Comparison of ENCODE assay signal across 8 mouse cellular contexts in the genomic region with DNA sequence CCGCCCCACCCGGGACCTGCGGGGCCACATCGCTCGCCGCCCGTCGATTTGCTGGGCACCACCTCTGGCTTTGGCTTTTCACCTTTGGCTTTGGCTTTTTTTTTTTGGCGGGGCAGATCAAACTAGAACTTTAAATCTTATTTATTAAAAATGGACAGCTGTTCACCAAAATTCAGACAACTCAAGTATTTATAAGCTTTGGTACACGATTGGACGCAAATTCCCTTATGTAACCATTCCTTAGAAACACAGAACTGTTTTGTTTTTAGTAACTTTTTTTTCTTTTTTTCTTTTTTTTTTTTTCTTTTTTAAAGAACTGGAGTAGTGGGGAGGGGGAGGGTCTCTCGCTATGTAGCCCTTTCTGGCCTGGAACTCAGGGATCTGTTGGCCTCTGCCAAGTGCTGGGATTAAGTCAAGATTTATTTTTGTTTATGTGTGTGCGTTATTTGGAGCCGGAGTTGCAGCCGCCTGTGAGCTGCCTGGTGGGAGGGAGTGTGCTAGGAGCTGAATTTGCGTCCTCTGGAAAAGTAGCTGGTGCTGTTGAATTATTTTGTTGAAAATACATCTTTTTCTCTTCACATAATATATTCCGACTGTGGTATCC. TPM values are rescaled to one million over a fixed set of nuclear protein-coding genes. Genes with fewer than 3 reads are reported as not detected.
A peak's percentile ranks its signal among the peaks of the same experiment; 100 is the strongest.
DNase-seq lines count a peak whose midpoint lies in the region; ATAC-seq and TF ChIP-seq lines count a peak whose summit lies in the region.

No protein-coding gene starts in this region.

- H3K27ac ChIP-seq in lung, embryonic 14.5 days (ENCODE audit: low read depth), result peak overlapping the region; percentile 80
- peak overlapping the region; percentile 92; the same call in 1 of the 2 replicates for H3K27ac ChIP-seq in cortical plate, adult 2 months (ENCODE audit: insufficient read depth, low read length)
- peak overlapping the region; percentile 94 for H3K27ac ChIP-seq in heart, embryonic 10.5 days
- peak overlapping the region; percentile 70 for H3K27ac ChIP-seq in limb, embryonic 11.5 days (replicated peaks; ENCODE audit: low read depth, low read length)
- H3K27ac ChIP-seq in olfactory bulb, adult 2 months (ENCODE audit: insufficient read depth, low read depth, low read length), result peak overlapping the region; percentile 11; the same call in 1 of the 2 replicates

- ATAC-seq in lung, embryonic 14.5 days (ENCODE audit: insufficient read depth), result no peak
- no peak for ATAC-seq in limb, embryonic 11.5 days (ENCODE audit: insufficient number of reproducible peaks, low FRiP score, low TSS enrichment, low read depth)

- TF ChIP-seq CTCF in lung, embryonic 14.5 days (IDR thresholded peaks at IDR 0.05; ENCODE audit: low read depth), result no peak
- no peak for TF ChIP-seq CTCF in cortical plate, adult 2 months (IDR thresholded peaks at IDR 0.05; ENCODE audit: extremely low read depth, insufficient read depth, low read length)
- no peak for TF ChIP-seq CTCF in olfactory bulb, adult 2 months (IDR thresholded peaks at IDR 0.05; ENCODE audit: insufficient read depth, low read depth, low read length)

- no peak for TF ChIP-seq POLR2A in cortical plate, adult 2 months (IDR thresholded peaks at IDR 0.05; ENCODE audit: extremely low read depth, insufficient read depth, low read length)
- no peak for TF ChIP-seq POLR2A in olfactory bulb, adult 2 months (IDR thresholded peaks at IDR 0.05; ENCODE audit: insufficient read depth, low read depth, low read length)

- DNase-seq in lung, embryonic 14.5 days, result peak; percentile 67
- DNase-seq in lung, postnatal 25 days (ENCODE audit: low spot score), result no peak
- DNase-seq in heart, embryonic 10.5 days (ENCODE audit: low spot score), result no peak
- DNase-seq in limb, embryonic 11.5 days (ENCODE audit: low spot score), result peak; percentile 32
- no peak for DNase-seq in right cerebral cortex, postnatal 14 days
- DNase-seq in urinary bladder, postnatal 36 days (ENCODE audit: low spot score in 2 of 2), result no peak

- H3K9me3 ChIP-seq in lung, embryonic 14.5 days (ENCODE audit: low read depth, low read length), result no peaks in the 10 kb centered on the region
- no peaks in the 10 kb centered on the region for H3K9me3 ChIP-seq in heart, embryonic 10.5 days
- H3K9me3 ChIP-seq in limb, embryonic 11.5 days (ENCODE audit: control insufficient read depth, low read length), result no peaks in the 10 kb centered on the region

- no peaks in the 10 kb centered on the region for H3K36me3 ChIP-seq in lung, embryonic 14.5 days (ENCODE audit: insufficient read depth)
- no peaks in the 10 kb centered on the region for H3K36me3 ChIP-seq in heart, embryonic 10.5 days
- H3K36me3 ChIP-seq in limb, embryonic 11.5 days (ENCODE audit: control insufficient read depth, insufficient read depth, low read length), result no peaks in the 10 kb centered on the region

- WGBS in lung, embryonic 14.5 days, result 3% methylated on average over 17 of the region's 17 CpGs
- 10% methylated on average over 17 of the region's 17 CpGs for WGBS in heart, embryonic 10.5 days
- 6% methylated on average over 17 of the region's 17 CpGs for WGBS in limb, embryonic 11.5 days
- WGBS in olfactory bulb, adult 2 months, result under 1% methylated on average over 17 of the region's 17 CpGs

- no peaks in the 10 kb centered on the region for H3K27me3 ChIP-seq in lung, embryonic 14.5 days (ENCODE audit: insufficient read depth, low read length)
- H3K27me3 ChIP-seq in heart, embryonic 10.5 days (ENCODE audit: insufficient read depth, poor library complexity, severe bottlenecking), result no peaks in the 10 kb centered on the region
- no peaks in the 10 kb centered on the region for H3K27me3 ChIP-seq in limb, embryonic 11.5 days (ENCODE audit: control insufficient read depth, insufficient read depth, low read length)

- peak overlapping the region; percentile 79 for H3K4me2 ChIP-seq in lung, embryonic 14.5 days
- H3K4me2 ChIP-seq in limb, embryonic 11.5 days (ENCODE audit: low read depth, severe bottlenecking), result peak overlapping the region; percentile 46

- H3K4me3 ChIP-seq in lung, embryonic 14.5 days (ENCODE audit: low read depth, low read length), result peak overlapping the region; percentile 76
- peak overlapping the region; percentile 96 for H3K4me3 ChIP-seq in cortical plate, adult 2 months (ENCODE audit: insufficient read depth, low read length)
- peak overlapping the region; percentile 95 for H3K4me3 ChIP-seq in heart, embryonic 10.5 days
- H3K4me3 ChIP-seq in limb, embryonic 11.5 days (ENCODE audit: low read depth, low read length), result peak overlapping the region; percentile 84
- peak overlapping the region; percentile 79 for H3K4me3 ChIP-seq in olfactory bulb, adult 2 months (ENCODE audit: insufficient read depth, low read depth, low read length)

- H3K9ac ChIP-seq in lung, embryonic 14.5 days, result peak overlapping the region; percentile 72
- peak overlapping the region; percentile 80 for H3K9ac ChIP-seq in limb, embryonic 11.5 days (ENCODE audit: low read length)

- no peaks in the 10 kb centered on the region for H3K4me1 ChIP-seq in lung, embryonic 14.5 days (ENCODE audit: insufficient read depth)
- peaks cover 2% of the 10 kb centered on the region; the same call in 1 of the 2 replicates for H3K4me1 ChIP-seq in cortical plate, adult 2 months (ENCODE audit: control insufficient read depth, insufficient read depth, low read length)
- H3K4me1 ChIP-seq in heart, embryonic 10.5 days, result 0 out of 2 replicates have a peak, but pooled peaks cover 4% of the 10 kb centered on the region
- no peaks in the 10 kb centered on the region for H3K4me1 ChIP-seq in limb, embryonic 11.5 days (ENCODE audit: control insufficient read depth, insufficient read depth, low read length)
- peaks cover 2% of the 10 kb centered on the region; the same call in 1 of the 2 replicates for H3K4me1 ChIP-seq in olfactory bulb, adult 2 months (ENCODE audit: control insufficient read depth, insufficient read depth, low read length)

RNA-seq across cellular contexts. Expression of a gene that starts 0.9 kb away (rescaled TPM):
- 28.5 and 29.5 TPM in 2 replicates for polyA plus RNA-seq in lung, embryonic 14.5 days (2014; fragmentation: Nextera tagmentation; extraction: Ambion mirVana)
- polyA plus RNA-seq in cortical plate, adult 2 months (2012; rRNA removed), result 128 and 146 TPM in 2 replicates
- polyA plus RNA-seq in heart, embryonic 10.5 days (2016; fragmentation: Nextera tagmentation; extraction: Ambion mirVana), result 21.2 TPM in 2 replicates
- polyA plus RNA-seq in limb, embryonic 11.5 days (2014; fragmentation: Nextera tagmentation; extraction: Ambion mirVana), result 30.1 and 35.5 TPM in 2 replicates
- polyA plus RNA-seq in olfactory bulb, adult 2 months (2012; ENCODE audit: insufficient read depth, insufficient read length, low replicate concordance, missing spikeins), result not detected in 2 replicates

RNA-seq across cellular contexts. Expression of a gene that starts 27.4 kb away (rescaled TPM):
- 9.9 and 10.7 TPM in 2 replicates for polyA plus RNA-seq in lung, embryonic 14.5 days (2014; fragmentation: Nextera tagmentation; extraction: Ambion mirVana)
- polyA plus RNA-seq in cortical plate, adult 2 months (2012; rRNA removed), result 49.4 and 51.2 TPM in 2 replicates
- 8.5 and 9.9 TPM in 2 replicates for polyA plus RNA-seq in heart, embryonic 10.5 days (2016; fragmentation: Nextera tagmentation; extraction: Ambion mirVana)
- polyA plus RNA-seq in limb, embryonic 11.5 days (2014; fragmentation: Nextera tagmentation; extraction: Ambion mirVana), result 10.3 and 11.3 TPM in 2 replicates
- polyA plus RNA-seq in olfactory bulb, adult 2 months (2012; ENCODE audit: insufficient read depth, insufficient read length, low replicate concordance, missing spikeins), result not detected in 2 replicates

RNA-seq across cellular contexts. Expression of a gene that starts 54.3 kb away (rescaled TPM):
- polyA plus RNA-seq in lung, embryonic 14.5 days (2014; fragmentation: Nextera tagmentation; extraction: Ambion mirVana), result 4.8 and 6.7 TPM in 2 replicates
- polyA plus RNA-seq in cortical plate, adult 2 months (2012; rRNA removed), result 30.7 and 32.5 TPM in 2 replicates
- polyA plus RNA-seq in heart, embryonic 10.5 days (2016; fragmentation: Nextera tagmentation; extraction: Ambion mirVana), result 2.4 and 5.2 TPM in 2 replicates
- 2.8 and 3.3 TPM in 2 replicates for polyA plus RNA-seq in limb, embryonic 11.5 days (2014; fragmentation: Nextera tagmentation; extraction: Ambion mirVana)
- not detected in 2 replicates for polyA plus RNA-seq in olfactory bulb, adult 2 months (2012; ENCODE audit: insufficient read depth, insufficient read length, low replicate concordance, missing spikeins)

Comparison
In these comparisons a context has a peak if more than half of its experiments do, and no peak if none do; other contexts are left out.
1. DNase-seq: peak in lung, embryonic 14.5 days (single experiment) and limb, embryonic 11.5 days (single experiment); none in lung, postnatal 25 days (single experiment), heart, embryonic 10.5 days (single experiment), right cerebral cortex, postnatal 14 days (single experiment) and urinary bladder, postnatal 36 days (0 of 2).
2. H3K27ac ChIP-seq: peak in every context shown above with its lines; median percentile 94 in heart, embryonic 10.5 days; 92 in cortical plate, adult 2 months; 80 in lung, embryonic 14.5 days; 70 in limb, embryonic 11.5 days; 11 in olfactory bulb, adult 2 months.
3. RNA of a gene that starts 0.9 kb away (polyA plus RNA-seq): 128 to 146 TPM in cortical plate, adult 2 months, 30.1 to 35.5 TPM in limb, embryonic 11.5 days, 28.5 to 29.5 TPM in lung, embryonic 14.5 days and 21.2 TPM in heart, embryonic 10.5 days; not detected in olfactory bulb, adult 2 months; every median in the first group is over 10 times any median in the second.
4. Peak in every context shown above with its lines, with median percentiles within 50 percentile points of each other: H3K4me3 ChIP-seq.